Comparison of ENCODE assay signal across 19 mouse cellular contexts in genomic region chr5:7428291-7428690, GRCm38 (mm10).
"Had no signal": no experiment of that assay in that cellular context is flagged by ENCODE, and none has a peak within 500 bp of the region (broad histone marks: within the 10 kb centered on the region; RNA-seq: fewer than 3 reads in every experiment).

No protein-coding gene starts in this region.

- H3K4me1 ChIP-seq: midbrain, embryonic 10.5 days; midbrain, embryonic 12.5 days; neural tube, embryonic 13.5 days; neural tube, embryonic 15.5 days had no signal

- DNase-seq: lung, adult 18-20 months; lung, embryonic 14.5 days; lung, postnatal 10 days; lung, postnatal 4 days; midbrain, embryonic 14.5 days; retina, postnatal 1 day; right cerebral cortex, adult 18-20 months; right cerebral cortex, postnatal 25 days; right cerebral cortex, postnatal 4 days; spleen, adult 18-20 months; thymus, adult 18-20 months; thymus, postnatal 14 days; thymus, postnatal 36 days had no signal

- H3K36me3 ChIP-seq: midbrain, embryonic 10.5 days; midbrain, embryonic 12.5 days; neural tube, embryonic 13.5 days; neural tube, embryonic 15.5 days had no signal

- H3K9ac ChIP-seq: lung, embryonic 14.5 days; midbrain, embryonic 12.5 days; neural tube, embryonic 13.5 days; neural tube, embryonic 15.5 days had no signal

- H3K4me3 ChIP-seq: midbrain, embryonic 10.5 days; midbrain, embryonic 12.5 days; myocyte; neural tube, embryonic 13.5 days; neural tube, embryonic 15.5 days had no signal

- H3K4me2 ChIP-seq: lung, embryonic 14.5 days; midbrain, embryonic 12.5 days; neural tube, embryonic 13.5 days; neural tube, embryonic 15.5 days had no signal

- H3K27me3 ChIP-seq: midbrain, embryonic 12.5 days; neural tube, embryonic 13.5 days; neural tube, embryonic 15.5 days had no signal

- H3K9me3 ChIP-seq: midbrain, embryonic 10.5 days; midbrain, embryonic 12.5 days; neural tube, embryonic 13.5 days; neural tube, embryonic 15.5 days had no signal

- H3K27ac ChIP-seq: midbrain, embryonic 10.5 days; midbrain, embryonic 12.5 days; neural tube, embryonic 13.5 days; neural tube, embryonic 15.5 days had no signal

- ATAC-seq: midbrain, embryonic 16.5 days had no signal
